Comparison of ENCODE assay signal across 9 mouse cellular contexts in genomic region chr11:20331027-20331689, GRCm38 (mm10). TPM values are rescaled to one million over a fixed set of nuclear protein-coding genes. Genes with fewer than 3 reads are reported as not detected.
DNase-seq lines count a peak whose midpoint lies in the region; ATAC-seq and TF ChIP-seq lines count a peak whose summit lies in the region.
"Had no signal": no experiment of that assay in that cellular context is flagged by ENCODE, and none has a peak within 500 bp of the region (broad histone marks: within the 10 kb centered on the region; RNA-seq: fewer than 3 reads in every experiment).

No protein-coding gene starts in this region.

- peak overlapping the region; percentile 81 for H3K9ac ChIP-seq in forebrain, embryonic 11.5 days (ENCODE audit: low read length)
- peak overlapping the region; percentile 94 for H3K9ac ChIP-seq in liver, embryonic 13.5 days

- WGBS in forebrain, embryonic 11.5 days, result 40% methylated on average over 9 of the region's 9 CpGs
- WGBS in liver, embryonic 13.5 days (ENCODE audit: insufficient replicate concordance), result 54% methylated on average over 9 of the region's 9 CpGs

- no peaks in the 10 kb centered on the region for H3K27me3 ChIP-seq in forebrain, embryonic 11.5 days (ENCODE audit: control insufficient read depth, insufficient read depth, low read length)
- H3K27me3 ChIP-seq in liver, embryonic 13.5 days, result no peaks in the 10 kb centered on the region
- H3K27me3 ChIP-seq: Patski had no signal

- H3K4me3 ChIP-seq in gastrocnemius, adult 2 months, result peak overlapping the region; percentile 74
- H3K4me3 ChIP-seq in forebrain, embryonic 11.5 days (ENCODE audit: low read depth, low read length), result peak overlapping the region; percentile 68
- peak overlapping the region; percentile 80 for H3K4me3 ChIP-seq in liver, embryonic 13.5 days (replicated peaks)

- TF ChIP-seq CTCF in gastrocnemius, adult 2 months (IDR thresholded peaks at IDR 0.05), result no peak

- no peak for ATAC-seq in forebrain, embryonic 11.5 days (replicated peaks; ENCODE audit: low FRiP score)
- ATAC-seq in liver, embryonic 13.5 days (ENCODE audit: low read depth), result no peak

- no peaks in the 10 kb centered on the region for H3K4me1 ChIP-seq in forebrain, embryonic 11.5 days (replicated peaks; ENCODE audit: control insufficient read depth, insufficient read depth, low read length)
- H3K4me1 ChIP-seq in liver, embryonic 13.5 days (replicated peaks), result peaks cover 43% of the 10 kb centered on the region

- DNase-seq in gastrocnemius, adult 2 months, result no peak
- no peak for DNase-seq in gastrocnemius, postnatal 4 days (ENCODE audit: low spot score in 2 of 2)
- DNase-seq in A20 (ENCODE audit: low read depth, low spot score), result peak; percentile 70
- no peak for DNase-seq in forebrain, embryonic 11.5 days (ENCODE audit: low spot score)
- DNase-seq in liver, embryonic 13.5 days, result no peak
- no peak for DNase-seq in urinary bladder, postnatal 10 days (ENCODE audit: low spot score)
- no peak for DNase-seq in layer of hippocampus, adult 8-10 months (ENCODE audit: low spot score in 2 of 2)
- no peak for DNase-seq in left cerebral cortex, postnatal 10 days (ENCODE audit: extremely low spot score in 1 of 2, low spot score in 2 of 2)

- no peaks in the 10 kb centered on the region for H3K9me3 ChIP-seq in forebrain, embryonic 11.5 days (ENCODE audit: control insufficient read depth, low read length)
- H3K9me3 ChIP-seq in liver, embryonic 13.5 days (replicated peaks), result no peaks in the 10 kb centered on the region

- H3K4me2 ChIP-seq in forebrain, embryonic 11.5 days (ENCODE audit: low read depth, low read length, severe bottlenecking), result peak overlapping the region; percentile 90
- H3K4me2 ChIP-seq in liver, embryonic 13.5 days, result peak overlapping the region; percentile 100

- intact Hi-C loops in gastrocnemius, adult 2 months (cut with DNase I), result loop anchor here (5.0 to 10.0 kb wide), 3 partner anchors 69 to 196 kb away; partner anchors contain the start of gene Rab1a
- intact Hi-C loops in left cerebral cortex, postnatal 10 days (cut with DNase I), result loop anchor here (2.0 to 5.0 kb wide), 3 partner anchors 26 to 69 kb away; no protein-coding TSS in a partner anchor

- no peak overlapping the region for H3K27ac ChIP-seq in gastrocnemius, adult 2 months
- no peak overlapping the region for H3K27ac ChIP-seq in forebrain, embryonic 11.5 days (ENCODE audit: low read depth, low read length)
- peak overlapping the region; percentile 97 for H3K27ac ChIP-seq in liver, embryonic 13.5 days

- no peaks in the 10 kb centered on the region for H3K36me3 ChIP-seq in forebrain, embryonic 11.5 days (ENCODE audit: control insufficient read depth, insufficient read depth, low read length)
- H3K36me3 ChIP-seq in liver, embryonic 13.5 days, result no peaks in the 10 kb centered on the region

RNA-seq across cellular contexts. Expression of gene Slc1a4, which starts 1.4 kb away (rescaled TPM):
- 1 to 10 TPM in 1 of 2 experiments, under 1 TPM in 1; 0.92 to 1.0 TPM for total RNA-seq in gastrocnemius, adult 2 months (2021)
- 1 to 10 TPM; 7.4 to 8.5 TPM for total RNA-seq in gastrocnemius, postnatal 4 days (2021)
- polyA plus RNA-seq in forebrain, embryonic 11.5 days (2014; fragmentation: Nextera tagmentation; extraction: Ambion mirVana), result 27.3 and 28.3 TPM in 2 replicates
- 7.3 and 9.0 TPM in 2 replicates for polyA plus RNA-seq in liver, embryonic 13.5 days (2015; fragmentation: Nextera tagmentation; extraction: Ambion mirVana)
- 10 to 100 TPM; 40.0 to 54.8 (median 43.8) TPM for total RNA-seq in layer of hippocampus, adult 8-10 months (2022)
- total RNA-seq in left cerebral cortex, postnatal 10 days (2021), result 10 to 100 TPM; 67.7 to 75.4 TPM

Comparison
In these comparisons a context has a peak if more than half of its experiments do, and no peak if none do; other contexts are left out.
1. RNA of gene Slc1a4, which starts 1.4 kb away (total RNA-seq): 67.7 to 75.4 TPM in left cerebral cortex, postnatal 10 days and 40.0 to 54.8 TPM in layer of hippocampus, adult 8-10 months; 7.4 to 8.5 TPM in gastrocnemius, postnatal 4 days and 0.92 to 1.0 TPM in gastrocnemius, adult 2 months; every median in the first group is over 4 times any median in the second.
2. Peak in every context shown above with its lines, with median percentiles within 50 percentile points of each other: H3K4me3 ChIP-seq.